Mouse (Mus musculus) right cerebral cortex, postnatal 36 days (tissue): ENCODE measurements around the gene Fbxl19.
"Not testable (repeated sequence)": the region's sequence is repeated elsewhere in the genome, so short reads cannot be mapped to it uniquely, and the experiment has no call there.

Experiments
- DNase-seq, 2 experiments: peaks; one replicate each; pipeline ENCODE4 v3.0.0; 2022; ENCODE audit warnings: low spot score in 2 of 2, mixed read lengths in 1 of 2

Gene Fbxl19

DNA sequence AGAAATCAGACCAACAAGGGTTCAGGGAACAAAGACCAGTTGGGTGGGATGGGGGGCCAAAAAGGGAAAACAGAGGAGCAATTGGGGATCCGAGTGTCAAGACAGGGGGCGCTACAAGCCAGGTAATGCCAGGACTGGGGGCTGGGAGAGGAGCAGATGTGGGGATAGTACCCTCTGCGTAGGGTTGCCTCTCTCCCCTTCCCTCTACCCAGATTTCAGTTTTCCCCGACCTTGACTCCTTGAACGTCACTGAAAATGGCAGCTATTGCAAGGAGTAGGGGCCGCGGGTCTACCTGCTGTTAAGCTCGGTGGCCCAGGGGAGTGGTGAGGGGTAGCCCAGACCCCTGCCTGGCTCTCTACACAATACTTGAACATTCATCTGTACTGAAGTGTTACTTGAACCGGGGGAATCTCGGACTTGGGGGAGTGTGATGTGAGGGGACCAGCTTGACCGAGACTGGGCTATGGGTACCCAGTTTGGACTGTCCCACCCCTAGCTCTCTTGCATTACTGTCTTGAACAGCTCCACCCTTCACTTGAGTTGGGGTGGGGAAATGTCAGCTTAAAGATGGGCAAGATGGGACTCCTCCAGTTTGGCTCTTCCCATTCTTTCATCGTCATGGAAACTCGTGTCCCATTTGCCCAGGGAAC, 24.1 kb downstream of the Fbxl19 start:
- DNase-seq = no peak

DNA sequence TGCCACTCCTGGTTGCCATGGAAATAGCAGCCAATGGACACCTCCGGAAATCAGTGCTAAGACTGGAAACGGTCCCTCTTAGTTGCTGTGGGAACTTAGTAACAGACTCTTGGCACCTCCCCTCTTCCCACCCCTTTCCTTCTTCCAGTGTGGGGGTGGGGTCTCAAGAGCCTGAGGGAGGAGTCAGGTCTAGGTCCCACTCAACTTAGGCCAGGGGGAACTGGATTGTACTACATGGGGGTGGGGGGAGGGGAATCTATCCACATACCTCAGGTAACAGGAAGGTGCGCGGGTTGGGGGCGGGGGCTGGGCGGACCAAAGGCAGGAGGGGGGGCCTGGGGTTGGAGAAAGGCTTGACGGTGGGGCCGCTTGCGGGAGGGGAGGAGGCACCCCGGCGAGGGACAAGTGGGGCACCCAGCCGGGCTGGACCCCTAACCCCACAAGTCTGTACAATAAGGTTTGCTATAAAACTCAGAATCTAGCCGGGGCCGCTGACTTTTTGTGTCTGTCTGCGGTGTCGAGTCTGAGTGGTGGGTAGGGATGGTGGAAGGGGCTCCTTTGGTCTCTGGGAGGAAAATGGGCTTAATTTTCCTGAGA, 24.8 kb downstream of the Fbxl19 start:
- peak; percentile 95 to 97 for DNase-seq

DNA sequence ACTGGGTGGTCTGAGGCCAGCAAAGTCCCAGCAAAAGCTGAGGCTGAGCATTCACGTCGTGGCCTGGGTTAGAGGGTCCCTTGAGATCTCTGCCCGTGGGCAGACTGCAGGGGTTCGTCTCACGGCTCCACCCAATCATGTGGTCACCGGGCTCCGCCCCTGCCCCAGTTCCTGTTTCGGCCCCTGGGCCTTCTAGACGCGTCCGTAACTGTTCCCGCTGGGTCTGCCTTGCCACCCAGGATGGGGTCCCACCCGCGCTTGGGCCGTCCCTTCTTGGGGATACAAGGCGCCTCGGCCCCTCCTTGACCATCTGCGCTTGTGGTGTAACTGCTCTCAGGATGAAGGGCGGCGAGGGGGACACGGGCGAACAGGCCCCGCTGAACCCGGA, 25.3 kb downstream of the Fbxl19 start, which contains the start of gene Orai3:
Orai3 (plus strand) TSS at position 165 of the 388 bp plus-strand sequence.
- peak; percentile 78 to 85 for DNase-seq

DNA sequence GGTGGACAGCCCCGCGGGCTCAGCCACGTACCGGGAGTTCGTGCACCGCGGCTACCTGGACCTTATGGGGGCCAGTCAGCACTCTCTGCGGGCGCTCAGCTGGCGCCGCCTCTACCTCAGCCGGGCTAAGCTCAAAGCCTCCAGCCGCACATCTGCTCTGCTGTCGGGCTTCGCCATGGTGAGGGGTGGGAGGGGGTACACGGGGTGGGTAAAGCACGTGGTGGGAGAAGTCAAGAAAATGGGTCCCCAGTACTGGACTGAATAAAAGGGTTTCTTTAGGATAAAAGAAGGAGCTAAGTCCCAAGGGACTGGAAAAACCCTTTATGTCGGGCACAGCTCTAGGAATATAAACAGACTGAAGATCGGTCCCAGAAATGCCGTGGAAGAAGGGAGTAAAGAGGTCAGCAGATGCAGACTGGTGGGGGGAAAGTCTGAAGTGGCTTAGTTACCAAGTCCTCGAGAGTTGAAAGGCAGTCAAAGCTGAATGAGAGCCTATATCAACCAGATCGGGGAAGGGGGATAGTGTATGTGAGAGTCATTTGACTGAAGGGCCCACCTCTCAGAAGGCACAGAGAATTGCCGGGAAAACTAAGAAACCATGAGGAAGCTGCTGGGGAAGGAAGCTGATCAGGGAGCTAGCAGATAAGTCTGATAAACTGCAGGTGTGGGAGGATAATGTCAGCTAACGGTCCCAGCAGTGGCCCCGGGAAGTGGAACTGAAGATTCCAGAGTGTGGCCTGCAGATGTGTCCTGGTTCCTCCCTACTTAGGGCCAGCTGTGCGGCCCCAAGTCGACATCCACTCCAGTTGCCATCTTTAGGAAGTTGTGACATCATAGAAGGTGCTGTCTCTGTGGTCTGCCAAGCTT, 25.9 kb downstream of the Fbxl19 start:
- DNase-seq = no peak

DNA sequence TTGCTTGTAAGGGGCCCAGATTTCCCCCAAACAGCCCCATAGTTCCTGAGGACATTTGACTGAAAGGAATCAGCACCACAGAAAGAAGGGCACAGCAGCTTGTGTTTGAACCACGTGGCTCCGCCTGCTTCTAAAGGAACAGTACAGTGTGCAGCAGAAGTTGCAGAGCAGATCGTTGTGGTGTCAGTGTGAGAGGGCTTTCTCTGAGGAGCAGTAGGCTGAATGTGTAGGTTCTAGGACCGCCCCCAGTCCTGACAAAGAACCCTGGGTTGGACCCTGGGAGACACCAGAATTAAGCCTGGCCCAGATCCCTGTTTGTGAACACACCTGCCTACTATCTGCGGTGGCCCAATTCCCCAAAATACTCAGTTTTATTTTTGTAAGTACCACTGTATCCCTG, 26.9 kb downstream of the Fbxl19 start:
- DNase-seq = peak; percentile 55 to 72

DNA sequence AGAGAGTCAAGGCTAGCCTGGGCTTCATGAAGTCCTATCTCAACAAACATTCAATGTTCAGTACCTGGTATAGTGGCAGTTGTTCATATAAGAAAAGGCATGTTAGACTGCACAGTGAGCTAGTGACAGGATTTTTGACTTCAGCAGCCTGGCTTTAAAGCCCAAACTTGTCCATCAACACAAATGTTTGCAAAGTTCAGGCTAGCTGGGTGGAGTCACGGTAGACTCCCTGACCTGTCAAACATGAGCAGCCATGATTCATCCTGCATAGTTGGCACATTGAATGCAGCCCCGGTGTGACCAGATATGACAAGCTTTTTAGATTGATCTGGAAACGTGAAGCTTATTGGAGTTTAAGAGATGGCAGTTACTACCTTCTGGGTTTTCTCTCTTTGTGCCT, 27.7 kb downstream of the Fbxl19 start:
- DNase-seq = no peak

DNA sequence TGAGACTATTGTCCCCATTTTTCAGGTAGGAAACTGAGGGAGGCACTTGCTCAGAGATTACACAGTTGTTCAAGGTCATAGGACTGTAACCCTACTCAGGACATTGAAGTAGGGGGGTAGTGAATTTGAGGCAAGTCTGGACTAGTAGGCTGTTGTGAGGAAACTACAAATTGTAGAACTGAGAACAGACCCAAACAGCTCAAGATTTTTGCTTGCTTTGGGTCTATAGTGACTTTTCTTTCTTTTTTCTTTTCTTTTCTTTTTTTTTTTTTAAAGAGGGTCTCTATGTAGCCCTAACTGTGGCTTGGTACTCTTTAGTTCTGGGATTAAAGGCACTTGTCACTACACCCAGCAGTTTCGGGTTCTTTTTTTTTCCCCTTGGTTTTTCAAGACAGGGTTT, 28.2 kb downstream of the Fbxl19 start:
- DNase-seq = no peak

DNA sequence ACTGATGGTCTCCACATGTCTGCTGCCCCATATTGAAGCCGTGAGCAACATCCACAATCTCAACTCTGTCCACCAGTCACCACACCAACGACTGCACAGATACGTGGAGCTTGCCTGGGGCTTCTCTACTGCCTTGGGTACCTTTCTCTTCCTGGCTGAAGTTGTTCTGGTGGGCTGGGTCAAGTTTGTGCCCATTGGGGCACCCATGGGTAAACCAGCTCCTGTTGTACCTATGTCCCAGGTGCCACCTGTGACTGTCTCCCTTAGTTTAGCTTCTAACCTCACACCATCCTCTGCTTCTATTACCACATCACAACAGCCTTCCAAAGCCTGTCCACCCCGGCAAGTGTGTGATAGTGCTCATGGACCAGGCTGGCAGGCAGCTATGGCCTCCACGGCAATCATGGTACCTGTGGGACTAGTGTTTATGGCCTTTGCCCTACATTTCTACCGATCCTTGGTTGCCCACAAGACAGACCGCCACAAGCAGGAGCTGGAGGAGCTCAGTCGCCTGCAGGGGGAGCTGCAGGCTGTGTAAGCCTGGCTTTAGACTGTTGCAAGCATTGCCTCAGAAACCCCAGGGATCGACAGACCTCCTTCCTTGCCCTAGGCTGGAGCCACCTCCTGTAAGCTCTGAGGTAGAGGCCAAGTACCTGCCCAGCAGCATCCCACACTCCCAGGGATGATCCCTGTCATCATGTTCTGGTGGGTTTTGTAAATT, 29.5 kb downstream of the Fbxl19 start:
- peak in 1 of 2 experiments; percentile 54 for DNase-seq

DNA sequence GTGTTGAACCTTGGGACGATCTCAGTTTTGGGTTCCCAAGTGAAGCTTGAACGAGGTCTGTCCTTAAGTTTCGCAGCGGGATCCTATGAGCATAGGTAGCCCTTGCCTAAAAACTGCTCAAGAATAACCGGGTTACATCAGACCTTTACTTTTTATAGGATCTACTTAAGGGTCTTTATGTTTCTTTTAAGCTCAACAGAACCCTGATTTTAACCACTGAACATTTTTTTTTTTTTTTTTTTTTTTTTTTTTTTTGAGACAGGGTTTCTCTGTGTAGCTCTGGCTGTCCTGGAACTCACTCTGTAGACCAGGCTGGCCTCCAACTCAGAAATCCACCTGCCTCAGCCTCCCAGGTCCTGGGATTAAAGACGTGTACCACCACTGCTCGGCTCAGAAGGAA, 31.5 kb downstream of the Fbxl19 start:
- DNase-seq = not testable (repeated sequence)

DNA sequence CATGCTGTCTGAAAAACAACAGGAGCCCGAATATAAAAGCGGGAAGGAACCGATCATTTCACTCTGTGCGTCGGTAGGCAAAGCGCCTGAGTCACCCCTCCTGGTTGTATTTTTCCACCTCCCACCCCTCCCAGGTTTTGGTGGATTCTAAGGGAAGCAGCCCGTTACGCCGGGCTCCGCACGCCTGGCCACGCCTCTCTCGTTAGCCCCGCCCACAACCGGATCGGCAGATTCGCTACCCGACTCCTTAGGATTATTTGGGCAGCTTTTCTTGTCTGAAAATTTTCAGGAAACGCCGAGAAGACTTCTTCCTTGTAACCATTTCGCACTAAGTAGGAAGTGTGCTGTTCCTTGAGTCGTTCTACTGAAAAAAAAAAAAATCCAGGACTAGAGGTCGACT, 32.1 kb downstream of the Fbxl19 start, which contains the start of gene Setd1a:
Setd1a (plus strand) TSS at position 245 of the 400 bp plus-strand sequence.
- peak; percentile 77 to 84 for DNase-seq

DNA sequence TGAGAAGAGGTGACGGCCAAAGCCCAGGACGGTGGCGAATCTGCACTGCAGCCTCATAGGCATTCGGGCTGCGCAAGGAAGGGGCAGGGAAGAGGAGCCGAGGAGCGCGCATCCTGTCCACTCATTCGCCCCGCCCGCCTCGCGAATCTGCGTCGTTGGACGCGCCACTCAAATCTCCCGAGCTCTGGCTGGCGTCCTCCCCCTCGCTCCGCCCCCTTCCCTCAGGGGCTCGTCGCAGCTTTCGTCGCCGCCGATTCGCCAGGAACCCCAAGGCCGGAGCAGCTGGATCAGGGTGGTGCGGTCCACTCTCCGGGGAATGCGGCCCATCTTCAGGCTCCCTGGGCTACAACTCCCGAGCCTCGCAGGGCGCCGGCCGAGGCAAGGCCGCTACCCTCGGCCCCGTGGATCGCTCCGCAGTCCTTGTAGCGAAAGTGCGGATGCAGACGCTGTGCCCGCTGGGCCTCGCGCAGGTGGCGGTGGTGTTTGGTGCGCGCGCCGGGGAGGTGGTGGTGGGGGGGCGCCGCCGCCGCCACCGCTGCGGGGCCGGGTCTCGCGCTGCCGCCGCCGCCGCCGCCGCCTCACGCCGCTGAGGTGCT, 32.6 kb downstream of the Fbxl19 start:
- peak; percentile 94 for DNase-seq

DNA sequence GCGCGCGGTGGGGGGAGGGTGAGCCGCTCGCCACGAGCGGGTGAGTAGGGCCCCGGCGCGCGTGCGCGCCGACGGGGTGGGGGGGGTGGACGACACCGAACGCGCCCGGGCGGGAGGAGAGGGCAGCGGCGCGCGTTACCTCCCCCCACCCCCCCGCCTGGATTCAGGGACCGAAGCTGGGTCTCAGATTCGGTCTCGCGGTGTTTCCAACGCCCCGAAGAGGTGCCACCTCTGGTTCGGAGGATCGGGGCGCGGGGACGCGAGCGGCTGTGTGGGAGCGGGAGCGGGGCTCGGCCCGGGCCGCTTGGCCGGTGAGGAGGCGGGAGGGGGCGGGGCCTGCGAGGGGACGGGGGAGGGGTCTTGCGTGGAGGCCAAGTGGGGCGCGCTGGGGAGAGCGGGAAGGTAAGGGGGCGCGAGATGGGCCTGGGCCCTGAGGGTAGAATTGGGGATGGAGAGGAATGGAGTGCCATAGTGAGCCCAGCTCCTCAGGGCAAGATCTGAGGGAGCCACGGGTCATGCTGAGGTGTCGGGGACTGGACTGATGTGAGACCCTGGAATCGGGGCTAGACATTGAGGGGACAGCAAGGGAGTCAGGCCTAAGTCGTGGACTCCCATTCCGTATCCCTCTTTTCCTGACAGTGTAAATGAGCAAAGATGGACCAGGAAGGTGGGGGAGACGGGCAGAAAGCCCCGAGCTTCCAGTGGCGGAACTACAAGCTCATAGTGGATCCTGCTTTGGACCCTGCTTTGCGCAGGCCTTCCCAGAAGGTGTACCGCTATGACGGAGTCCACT, 33.3 kb downstream of the Fbxl19 start:
- no peak for DNase-seq

DNA sequence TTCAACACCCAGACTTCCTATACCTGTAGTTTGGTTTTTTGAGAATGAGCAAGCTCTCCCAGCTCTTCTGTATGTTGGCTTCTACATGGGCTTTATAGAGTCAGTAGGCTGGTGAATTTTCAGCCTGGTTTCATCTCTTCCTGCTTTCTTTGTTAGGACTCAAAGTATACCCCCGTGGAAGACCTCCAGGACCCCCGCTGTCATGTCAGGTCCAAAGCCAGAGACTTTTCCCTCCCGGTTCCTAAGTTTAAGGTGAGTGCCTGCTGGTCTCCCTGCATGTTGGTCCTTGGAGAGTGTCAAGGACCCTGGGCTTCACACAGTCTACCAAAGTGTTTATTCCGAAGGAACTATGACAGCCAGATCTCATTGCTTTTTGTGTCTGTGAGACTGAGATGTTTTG, 34.0 kb downstream of the Fbxl19 start:
- no peak for DNase-seq

DNA sequence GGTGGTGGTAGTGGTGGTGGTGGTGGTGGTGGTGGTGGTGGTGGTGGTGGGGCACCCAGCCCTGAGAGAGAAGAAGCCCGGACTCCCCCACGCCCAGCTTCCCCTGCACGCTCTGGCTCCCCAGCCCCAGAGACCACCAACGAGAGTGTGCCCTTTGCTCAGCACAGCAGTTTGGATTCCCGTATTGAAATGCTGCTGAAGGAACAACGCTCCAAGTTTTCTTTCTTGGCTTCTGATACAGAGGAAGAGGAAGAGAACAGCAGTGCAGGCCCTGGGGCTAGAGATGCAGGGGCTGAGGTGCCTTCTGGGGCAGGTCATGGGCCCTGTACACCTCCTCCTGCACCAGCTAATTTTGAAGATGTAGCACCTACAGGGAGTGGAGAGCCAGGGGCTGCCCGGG, 41.0 kb downstream of the Fbxl19 start, which contains the start of gene Gm49388:
Gm49388 (plus strand) TSS at position 301 of the 400 bp plus-strand sequence.
- no peak for DNase-seq

DNA sequence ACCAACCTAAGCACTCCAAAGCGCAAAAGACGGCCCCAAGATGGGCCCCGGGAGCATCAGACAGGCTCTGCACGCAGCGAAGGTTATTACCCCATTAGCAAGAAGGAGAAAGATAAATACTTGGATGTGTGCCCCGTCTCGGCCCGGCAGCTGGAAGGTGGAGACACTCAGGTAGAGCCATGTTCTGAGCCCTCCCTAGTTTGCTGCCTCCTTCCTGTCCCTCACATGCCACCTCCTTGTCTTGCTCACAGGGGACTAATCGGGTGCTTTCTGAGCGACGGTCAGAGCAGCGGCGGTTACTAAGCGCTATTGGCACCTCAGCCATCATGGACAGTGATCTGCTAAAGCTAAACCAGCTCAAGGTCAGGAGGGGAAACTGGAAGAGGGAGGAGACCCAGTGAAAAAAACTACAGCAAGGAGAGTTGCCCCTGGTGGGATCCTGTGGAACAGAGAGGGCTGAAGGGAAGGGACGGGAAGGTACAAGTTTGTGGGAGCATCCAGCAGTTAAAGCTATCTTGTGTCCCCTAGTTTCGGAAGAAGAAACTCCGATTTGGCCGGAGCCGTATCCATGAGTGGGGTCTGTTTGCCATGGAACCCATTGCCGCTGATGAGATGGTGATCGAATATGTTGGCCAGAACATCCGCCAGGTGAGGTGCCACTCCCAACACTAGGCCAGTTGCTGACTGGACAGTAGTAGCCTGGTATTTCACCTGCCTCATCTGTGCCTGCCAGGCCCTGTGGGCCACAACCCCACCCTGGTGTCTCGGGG, 52.9 kb downstream of the Fbxl19 start:
- no peak for DNase-seq

DNA sequence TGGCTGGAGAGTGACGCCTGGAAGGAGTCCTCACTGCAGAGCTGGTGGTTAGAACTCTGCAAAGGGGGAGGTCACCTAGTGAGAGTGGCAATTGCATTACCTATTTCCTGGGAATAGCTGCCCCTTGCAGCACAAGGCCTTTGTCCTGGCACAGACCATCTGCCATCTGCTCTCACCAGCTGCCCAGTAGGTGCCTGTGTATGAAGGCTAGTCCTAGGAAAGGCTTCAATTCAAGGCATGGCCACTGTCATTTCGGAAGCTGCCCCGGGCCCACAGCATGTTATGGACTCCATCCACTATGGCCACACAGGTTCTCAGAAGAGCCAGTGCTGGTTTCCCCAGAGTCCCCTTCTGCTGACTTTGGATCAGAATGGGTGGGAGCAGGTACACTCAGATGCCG, 54.2 kb downstream of the Fbxl19 start:
- no peak for DNase-seq

DNA sequence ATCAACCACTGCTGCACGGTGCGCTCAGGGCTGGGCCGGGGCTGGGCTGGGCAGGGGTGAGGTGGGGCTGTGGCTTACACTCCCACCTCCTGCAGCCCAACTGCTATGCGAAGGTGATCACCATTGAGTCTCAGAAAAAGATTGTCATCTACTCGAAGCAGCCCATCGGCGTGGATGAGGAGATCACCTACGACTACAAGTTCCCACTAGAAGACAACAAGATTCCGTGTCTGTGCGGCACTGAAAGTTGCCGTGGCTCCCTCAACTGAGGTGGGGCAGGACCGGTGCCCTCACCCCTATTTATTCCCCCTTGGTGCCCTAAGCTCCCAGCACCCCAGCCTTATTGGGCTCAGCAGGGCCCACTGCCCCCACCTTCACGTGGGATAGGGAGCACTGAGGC, 54.9 kb downstream of the Fbxl19 start:
- no peak for DNase-seq

DNA sequence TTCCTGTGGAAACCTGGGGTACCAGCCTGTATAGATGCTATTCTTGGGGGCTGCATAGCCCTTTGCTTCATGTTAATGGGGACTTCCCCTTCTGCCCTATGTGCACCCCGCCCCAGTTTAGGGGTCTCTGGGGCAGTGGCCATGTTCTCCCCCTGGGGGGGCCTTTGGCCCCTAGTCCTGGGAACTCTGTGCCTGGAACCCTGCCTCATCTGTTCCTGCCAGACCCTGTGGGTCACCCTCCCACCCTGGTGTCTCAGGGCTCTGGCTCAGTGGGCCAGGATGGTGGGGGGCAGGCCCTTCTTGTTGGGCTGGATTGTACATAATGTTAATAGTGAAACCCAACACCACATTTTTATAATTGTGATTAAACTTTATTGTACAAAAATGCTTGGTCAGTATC, 55.4 kb downstream of the Fbxl19 start:
- no peak for DNase-seq

DNA sequence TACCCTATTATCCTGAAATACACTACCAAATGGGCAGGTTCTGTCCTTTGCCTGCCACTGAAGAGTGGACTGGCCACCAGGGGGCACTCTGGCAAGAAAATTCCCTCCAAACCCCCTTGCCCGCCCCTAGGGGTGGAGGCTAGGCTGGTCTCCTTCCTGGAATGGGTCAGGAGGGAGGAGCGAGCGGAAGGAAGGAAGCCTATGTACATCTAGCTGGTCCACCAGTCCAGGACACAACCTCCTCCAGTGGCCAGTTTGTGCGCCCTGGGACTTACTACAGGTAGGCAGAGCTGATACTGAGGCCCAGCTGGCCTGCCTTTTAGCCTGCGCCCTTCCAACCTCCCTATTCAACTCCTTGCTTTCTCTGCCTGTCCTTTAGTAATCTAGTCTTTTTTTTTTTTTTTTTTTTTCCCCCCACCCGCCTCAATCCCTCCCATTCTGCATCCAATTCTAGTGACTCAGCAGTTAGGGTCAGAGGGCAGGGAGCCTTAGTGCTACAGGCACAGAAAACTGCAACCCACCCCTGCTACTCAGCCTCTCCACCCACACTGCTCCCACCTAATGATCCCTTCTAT, 56.2 kb downstream of the Fbxl19 start, which contains the start of gene Hsd3b7:
Hsd3b7 (plus strand) TSS at position 170 of the 575 bp plus-strand sequence.
- peak; percentile 67 to 75 for DNase-seq
